Mouse (Mus musculus) B cell, adult (primary cell): ENCODE measurements around the gene Arih2. TPM values are rescaled to one million over a fixed set of nuclear protein-coding genes. Genes with fewer than 3 reads are reported as not detected.

ENCODE experiments used
- total RNA-seq: library from RNA; stranded (reverse); gene quantifications from 4 replicates; pipeline ENCODE4 v1.2.4, GENCODE M21; 2023; ENCODE audit not compliant: inconsistent age

Arih2 gene
- total RNA-seq: 146 to 163 TPM (median 155 TPM) in 4 replicates

GRCm38 (mm10) chr9:108648611-108649560 is at the start of gene Arih2:
Gene Arih2, minus strand, starts transcription at chr9:108649386.

GRCm38 (mm10) chr9:108689106-108689505 is 39.9 kb upstream of the Arih2 start, which contains the start of gene Prkar2a:
Gene Prkar2a, plus strand, starts transcription at chr9:108689314.

GRCm38 (mm10) chr9:108661677-108662612 is 12.8 kb upstream of the Arih2 start, which contains the start of gene Slc25a20:
Gene Slc25a20, plus strand, starts transcription at chr9:108662088.

GRCm38 (mm10) chr9:108596998-108597764 is 52.0 kb downstream of the Arih2 start, which contains the start of gene P4htm:
Gene P4htm, minus strand, starts transcription at chr9:108597667.

GRCm38 (mm10) chr9:108578545-108579343 is 70.4 kb downstream of the Arih2 start, which contains the start of gene Wdr6:
Gene Wdr6, minus strand, starts transcription at chr9:108578739.

GRCm38 (mm10) chr9:108569381-108570206 is 79.6 kb downstream of the Arih2 start, which contains the start of gene Dalrd3:
Gene Dalrd3, plus strand, starts transcription at chr9:108569886.

GRCm38 (mm10) chr9:108566815-108567776 is 82.1 kb downstream of the Arih2 start, which contains the start of gene Ndufaf3:
Gene Ndufaf3, minus strand, starts transcription at chr9:108567434.

GRCm38 (mm10) chr9:108560227-108560841 is 88.9 kb downstream of the Arih2 start, which contains the start of gene Impdh2:
Gene Impdh2, plus strand, starts transcription at chr9:108560286.

Other genes with a start within 250 kb of the Arih2 start
- gene Ccdc36, start 220.9 kb downstream of the Arih2 start, total RNA-seq: not detected in 4 replicates
- gene BC048562, start 212.9 kb downstream of the Arih2 start, total RNA-seq: not detected in 4 replicates
- gene Ccdc71, start 188.9 kb downstream of the Arih2 start, total RNA-seq: 26.7 to 37.4 TPM (median 30.9 TPM) in 4 replicates
- gene Klhdc8b, start 187.8 kb downstream of the Arih2 start, total RNA-seq: 2.2 to 5.0 TPM (median 4.3 TPM) in 4 replicates
- gene Lamb2, start 169.7 kb downstream of the Arih2 start, total RNA-seq: 0.27 to 0.93 TPM (median 0.32 TPM) in 3 of 4 replicates, not detected in the other
- gene Usp19, start 158.8 kb downstream of the Arih2 start, total RNA-seq: 286 to 324 TPM (median 289 TPM) in 4 replicates
- gene Qars, start 141.7 kb downstream of the Arih2 start, total RNA-seq: 184 to 210 TPM (median 200 TPM) in 4 replicates
- gene Qrich1, start 132.6 kb downstream of the Arih2 start, total RNA-seq: 213 to 222 TPM (median 216 TPM) in 4 replicates
- gene Impdh2, start 89.1 kb downstream of the Arih2 start, total RNA-seq: 190 to 206 TPM (median 192 TPM) in 4 replicates
- gene Ndufaf3, start 82.0 kb downstream of the Arih2 start, total RNA-seq: 26.7 to 34.9 TPM (median 34.0 TPM) in 4 replicates
- 93.0 to 123 TPM (median 103 TPM) in 4 replicates for gene Dalrd3, start 79.5 kb downstream of the Arih2 start, total RNA-seq
- gene Wdr6, start 70.6 kb downstream of the Arih2 start, total RNA-seq: 40.0 to 43.3 TPM (median 41.3 TPM) in 4 replicates
- gene P4htm, start 51.7 kb downstream of the Arih2 start, total RNA-seq: 4.6 to 7.5 TPM (median 5.5 TPM) in 4 replicates
- 14.4 to 21.3 TPM (median 19.8 TPM) in 4 replicates for gene Slc25a20, start 12.7 kb upstream of the Arih2 start, total RNA-seq
- 8.5 to 10.4 TPM (median 9.6 TPM) in 4 replicates for gene Prkar2a, start 39.9 kb upstream of the Arih2 start, total RNA-seq
- gene Ip6k2, start 134.4 kb upstream of the Arih2 start, total RNA-seq: 61.0 to 68.4 TPM (median 65.1 TPM) in 4 replicates
- 15.7 to 21.5 TPM (median 17.9 TPM) in 4 replicates for gene Nckipsd, start 159.0 kb upstream of the Arih2 start, total RNA-seq
- 0.06 to 0.09 TPM in 2 of 4 replicates, not detected in the others for gene Celsr3, start 176.9 kb upstream of the Arih2 start, total RNA-seq
- 9.4 to 15.0 TPM (median 10.4 TPM) in 4 replicates for gene Slc26a6, start 203.9 kb upstream of the Arih2 start, total RNA-seq